Mouse (Mus musculus): ENCODE measurements at regions not wholly inside any gene's neighbourhood (a gene's known extent, or its start where the extent isn't known, plus 50 kb on each side); places are given as distances from the start of the nearest gene placed in this dataset.

GRCm38 (mm10) chr3:128883636-128884195 is 316.0 kb upstream of the Pitx2 start:
- no peak for TF ChIP-seq FLI1 (IDR thresholded peaks at IDR 0.05; ENCODE audit: low read length)
- TF ChIP-seq GATA1 (IDR thresholded peaks at IDR 0.05; ENCODE audit: borderline replicate concordance, low read length), result no peak

Measured in megakaryocyte, embryonic 14.5 days (primary cell).